Mouse (Mus musculus) thymus, adult 18-20 months (tissue): ENCODE results near the gene Evi2.
A peak's percentile ranks its signal among the peaks of the same experiment; 100 is the strongest.

Experiments
- DNase-seq, 2 experiments: peaks; one replicate each; pipeline ENCODE4 v3.0.0; 2022; ENCODE audit warnings: mixed read lengths in 2 of 2

Gene Evi2

GRCm38 (mm10) chr11:79523560-79524309 is 6.7 kb downstream of the Evi2 start, which contains the start of gene Evi2b:
Gene Evi2b, minus strand, starts transcription at chr11:79523762.
- DNase-seq, result peak in 1 of 2 experiments; percentile 44

DNA sequence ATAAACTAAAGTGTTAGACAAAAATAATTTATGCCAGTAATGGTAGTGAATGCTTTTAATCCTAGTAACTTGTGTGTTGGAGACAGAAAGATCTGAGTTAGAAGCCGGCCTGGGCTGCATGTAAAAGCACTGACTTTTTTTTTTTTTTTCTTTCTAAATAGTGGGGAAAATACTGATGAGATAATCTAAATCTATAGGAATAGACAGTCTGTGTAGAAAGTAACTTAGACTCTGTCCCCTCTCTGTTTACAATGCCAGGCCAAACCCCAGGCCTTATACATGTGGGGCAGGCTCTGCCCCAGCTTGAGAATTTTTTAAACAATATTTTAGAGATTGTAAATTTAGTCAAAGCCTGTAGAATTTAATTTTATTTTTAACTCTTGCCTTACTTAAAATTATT is 7.4 kb downstream of the Evi2 start:
- no peak for DNase-seq

GRCm38 (mm10) chr11:79521930-79522329 is 8.5 kb downstream of the Evi2 start:
- no peak for DNase-seq

DNA sequence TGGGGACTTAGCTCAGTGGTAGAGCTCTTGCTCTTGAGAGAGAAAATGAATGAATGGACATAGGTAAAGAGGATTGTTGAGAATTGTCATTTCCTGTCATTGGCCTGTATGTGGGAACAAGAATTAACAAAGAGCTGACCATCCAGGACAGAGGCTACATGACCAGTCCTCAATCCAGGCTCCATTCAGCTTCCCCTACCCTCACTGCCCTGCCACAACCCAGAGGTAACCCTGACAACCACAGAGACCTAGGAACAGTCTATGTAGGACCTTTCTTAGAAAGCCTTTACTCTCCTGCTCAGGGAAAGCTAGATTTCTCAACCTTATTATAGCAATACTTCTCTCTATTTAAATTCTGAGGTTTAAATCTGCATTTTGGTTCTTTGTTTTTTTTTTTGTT is 9.6 kb downstream of the Evi2 start:
- DNase-seq, result no peak

DNA sequence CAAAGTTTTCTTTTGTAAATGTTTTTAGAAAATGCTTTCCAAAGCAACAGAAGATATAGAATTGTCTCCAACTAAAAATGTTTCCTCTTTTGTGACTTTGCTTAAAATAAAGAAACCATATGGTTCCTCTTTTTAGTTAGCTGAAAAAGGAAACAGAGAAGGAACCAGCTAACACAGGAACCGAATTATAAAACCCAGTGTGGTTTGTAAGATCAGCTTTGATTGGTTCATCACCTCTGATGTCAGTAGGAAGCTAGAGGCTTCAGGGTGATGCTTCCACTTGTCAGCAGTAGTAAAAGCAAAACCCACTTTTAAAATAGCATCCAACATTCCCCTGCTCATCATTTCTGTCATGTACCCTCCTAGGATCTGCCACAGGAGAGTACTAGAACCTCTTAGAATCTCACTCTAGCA is 10.5 kb downstream of the Evi2 start:
- DNase-seq, result no peak

DNA sequence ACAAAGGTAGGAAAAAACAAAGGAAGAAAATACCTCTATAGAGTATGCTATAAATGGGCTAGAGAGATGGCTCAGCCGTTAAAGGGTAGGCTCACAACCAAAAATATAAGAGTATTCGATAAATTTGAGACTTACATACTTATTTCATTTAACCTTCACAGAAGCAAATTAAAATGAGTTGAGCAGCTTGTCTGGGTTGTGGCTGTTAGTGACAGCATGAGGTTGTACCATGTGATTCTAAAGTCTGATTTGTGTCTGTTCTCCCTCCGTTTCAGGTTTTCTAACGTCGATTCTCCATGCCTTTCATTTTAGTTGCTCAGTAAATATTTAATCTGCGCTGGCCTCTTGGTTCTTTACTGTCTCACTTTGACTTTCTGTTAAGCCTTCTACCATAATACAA is 11.1 kb downstream of the Evi2 start:
- no peak for DNase-seq

DNA sequence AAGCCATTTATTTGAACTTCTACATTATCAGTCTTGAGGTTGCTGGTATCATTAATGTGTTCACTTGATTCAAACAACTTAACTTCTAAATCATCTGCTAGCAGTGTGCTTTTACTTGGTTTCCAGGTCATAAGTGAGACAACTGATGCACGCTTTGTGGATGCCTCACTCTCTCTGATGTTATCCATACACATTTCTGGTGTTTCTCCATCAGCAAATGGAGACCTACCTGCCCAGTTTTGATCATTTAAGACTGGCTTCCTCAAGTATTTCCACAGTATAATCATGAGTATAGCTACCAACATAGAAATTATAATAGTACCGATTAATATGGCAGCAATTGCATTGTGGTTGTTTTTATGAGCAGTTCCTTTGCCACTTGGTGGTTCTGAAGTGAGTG is 14.6 kb downstream of the Evi2 start:
- no peak for DNase-seq

GRCm38 (mm10) chr11:79515331-79515730 is 15.1 kb downstream of the Evi2 start:
- DNase-seq, result no peak

GRCm38 (mm10) chr11:79511970-79512369 is 18.4 kb downstream of the Evi2 start:
- DNase-seq, result no peak

- DNase-seq, result no peak
Observed at GRCm38 (mm10) chr11:79504506-79504905, 25.9 kb downstream of the Evi2 start.

DNA sequence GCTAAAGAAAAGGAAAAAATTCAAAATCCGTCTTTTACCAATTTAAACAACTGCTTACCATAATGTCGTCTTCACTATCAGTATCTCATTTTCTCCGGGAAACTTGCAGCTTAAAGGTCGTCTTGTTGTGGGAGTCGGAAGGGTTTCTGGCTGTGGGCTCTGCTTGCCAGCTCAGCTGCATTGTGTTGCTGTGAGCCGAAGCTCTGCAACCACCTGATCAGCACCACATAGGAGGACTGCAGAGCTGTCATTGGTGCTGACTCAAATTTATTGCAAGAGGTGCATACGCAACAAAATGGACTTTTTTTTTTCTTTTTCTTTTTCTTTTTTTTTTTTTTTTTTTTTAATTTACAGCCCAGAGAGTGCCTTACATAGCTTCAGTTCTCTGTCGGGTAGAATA is 26.5 kb downstream of the Evi2 start, which contains the start of gene Omg:
Omg (minus strand) TSS at position 240 of the 400 bp plus-strand sequence.
- no peak for DNase-seq

- DNase-seq, result no peak
Observed at GRCm38 (mm10) chr11:79502917-79503316, 27.5 kb downstream of the Evi2 start.

GRCm38 (mm10) chr11:79494976-79495800 is 35.2 kb downstream of the Evi2 start:
- DNase-seq, result no peak

DNA sequence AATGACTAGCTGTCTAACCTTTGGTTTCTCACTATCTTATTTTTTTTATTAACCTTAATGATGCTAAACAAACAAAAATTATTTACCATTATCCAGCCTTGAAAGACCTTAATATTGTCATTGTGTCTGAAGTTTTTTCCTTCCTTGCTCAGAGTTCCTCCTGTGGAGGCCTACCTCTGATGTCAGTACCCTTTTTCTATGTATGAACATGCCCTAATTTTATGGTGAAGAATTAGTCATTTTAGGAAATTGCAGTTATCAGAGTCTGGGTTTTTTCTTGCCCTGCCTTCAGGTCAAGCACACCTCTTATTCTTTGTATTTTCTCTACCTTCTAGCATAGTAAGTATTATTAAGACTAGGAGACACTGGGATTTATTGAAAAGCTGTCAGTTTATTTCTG is 45.7 kb downstream of the Evi2 start:
- DNase-seq, result no peak

- DNase-seq, result no peak
Observed at GRCm38 (mm10) chr11:79483876-79484528, 46.4 kb downstream of the Evi2 start.

GRCm38 (mm10) chr11:79483392-79483791 is 47.0 kb downstream of the Evi2 start:
- DNase-seq, result no peak

- DNase-seq, result no peak
Observed at GRCm38 (mm10) chr11:79468097-79468496, 62.3 kb downstream of the Evi2 start.
